Mouse (Mus musculus): Measurements from ENCODE around the gene Ulk4.

Ulk4 gene

GRCm38 (mm10) chr9:121299223-121299755 lies 22.3 kb upstream of the Ulk4 start:
- no peak for DNase-seq

- no peak for DNase-seq
Observed at GRCm38 (mm10) chr9:121298411-121299091, 21.6 kb upstream of the Ulk4 start.

GRCm38 (mm10) chr9:121298065-121298398 lies 21.0 kb upstream of the Ulk4 start:
- no peak for DNase-seq

- DNase-seq = peak; percentile 52
Observed at GRCm38 (mm10) chr9:121297171-121298064, 20.4 kb upstream of the Ulk4 start, which contains the start of gene Trak1. Gene Trak1 (plus strand): TSS chr9:121297502.

- no peak for DNase-seq
Observed at GRCm38 (mm10) chr9:121295221-121295620, 18.2 kb upstream of the Ulk4 start.

GRCm38 (mm10) chr9:121293187-121293586 lies 16.2 kb upstream of the Ulk4 start:
- no peak for DNase-seq

- DNase-seq = no peak
Observed at GRCm38 (mm10) chr9:121291275-121291674, 14.3 kb upstream of the Ulk4 start.

- no peak for DNase-seq
Observed at GRCm38 (mm10) chr9:121286325-121286901, 9.4 kb upstream of the Ulk4 start.

- peak; percentile 45 for DNase-seq
Observed at GRCm38 (mm10) chr9:121285341-121286324, 8.6 kb upstream of the Ulk4 start.

GRCm38 (mm10) chr9:121284422-121284821 lies 7.4 kb upstream of the Ulk4 start:
- DNase-seq = no peak

- DNase-seq = no peak
Observed at GRCm38 (mm10) chr9:121283620-121284185, 6.7 kb upstream of the Ulk4 start.

GRCm38 (mm10) chr9:121281891-121282290 lies 4.9 kb upstream of the Ulk4 start:
- DNase-seq = no peak

GRCm38 (mm10) chr9:121279216-121279615 lies 2.2 kb upstream of the Ulk4 start:
- DNase-seq = no peak

- no peak for DNase-seq
Observed at GRCm38 (mm10) chr9:121276745-121277117, 266 bp downstream of the Ulk4 start.

- no peak for DNase-seq
Observed at GRCm38 (mm10) chr9:121271561-121271960, 5.4 kb downstream of the Ulk4 start.

- no peak for DNase-seq
Observed at GRCm38 (mm10) chr9:121271149-121271548, 5.8 kb downstream of the Ulk4 start.

- no peak for DNase-seq
Observed at GRCm38 (mm10) chr9:121265307-121265706, 11.7 kb downstream of the Ulk4 start.

- no peak for DNase-seq
Observed at GRCm38 (mm10) chr9:121257106-121257505, 19.9 kb downstream of the Ulk4 start.

GRCm38 (mm10) chr9:121254761-121255160 lies 22.2 kb downstream of the Ulk4 start:
- DNase-seq = no peak

GRCm38 (mm10) chr9:121253983-121254382 lies 23.0 kb downstream of the Ulk4 start:
- no peak for DNase-seq

GRCm38 (mm10) chr9:121250854-121251253 lies 26.1 kb downstream of the Ulk4 start:
- DNase-seq = no peak

GRCm38 (mm10) chr9:121249805-121250204 lies 27.2 kb downstream of the Ulk4 start:
- DNase-seq = peak; percentile 24

Data from right cerebral cortex, postnatal 14 days (tissue).